Mouse (Mus musculus): ENCODE results near the gene Med25. TPM values are rescaled to one million over a fixed set of nuclear protein-coding genes. Genes with fewer than 3 reads are reported as not detected.

Med25 gene
- polyA plus RNA-seq, 1 experiment from 2014 or later: 136 TPM

DNA sequence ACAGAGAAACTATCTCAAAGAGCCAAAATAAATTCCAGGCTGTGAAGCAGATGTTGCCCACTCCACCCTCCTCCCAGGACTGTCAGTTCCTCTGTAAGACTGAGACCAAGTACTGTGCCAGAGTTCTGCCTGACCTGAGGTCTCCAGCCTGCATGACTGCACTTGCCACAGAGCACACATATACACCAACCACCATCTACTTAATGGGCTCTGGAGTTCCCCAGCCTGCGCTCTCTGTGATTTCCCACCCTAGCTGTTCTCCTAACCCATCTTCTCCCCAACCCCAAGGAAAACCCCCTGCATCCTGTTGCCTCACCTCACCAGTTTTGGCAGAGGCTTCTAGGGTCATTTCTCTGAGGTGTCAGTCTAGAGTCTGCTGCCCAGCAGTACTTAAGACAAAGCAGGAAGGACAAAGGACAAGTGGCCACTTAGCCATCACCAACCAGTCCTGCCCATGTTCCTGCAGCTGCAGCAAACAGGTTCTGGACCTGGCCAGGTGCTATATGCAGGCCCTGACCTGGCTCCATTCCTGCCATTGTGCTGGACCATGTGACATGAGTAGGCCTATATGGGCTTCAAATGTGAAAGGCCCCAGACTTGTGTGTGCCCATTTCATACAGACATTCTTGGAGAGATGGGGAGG is 57.0 kb downstream of the Med25 start:
- Histone ChIP-seq H3K9me3 (ENCODE audit: low read length) (no peaks in the 10 kb centered on the region), H3K27me3 (ENCODE audit: insufficient read depth, low read length) (peaks cover 5% of the 10 kb centered on the region; the same call in 1 of the 2 replicates), H3K27ac (ENCODE audit: low read length) (no peak overlapping the region), H3K4me2 (replicated peaks; ENCODE audit: low read depth, low read length) (no peak overlapping the region), H3K36me3 (ENCODE audit: insufficient read depth, low read length) (peaks cover 11% of the 10 kb centered on the region), H3K9ac (replicated peaks; ENCODE audit: low read length) (no peak overlapping the region), H3K4me3 (ENCODE audit: low read length) (no peak overlapping the region), H3K4me1 (ENCODE audit: insufficient read depth, low read length) (peaks cover 16% of the 10 kb centered on the region)
- ATAC-seq (ENCODE audit: low FRiP score, low TSS enrichment): no peak
- 83% methylated on average over 1 of the region's 1 CpGs for WGBS

GRCm38 (mm10) chr7:44832763-44833162 is 59.7 kb downstream of the Med25 start:
- no peaks in the 10 kb centered on the region for H3K9me3 ChIP-seq (ENCODE audit: low read length)
- peaks cover 33% of the 10 kb centered on the region for H3K36me3 ChIP-seq (ENCODE audit: insufficient read depth, low read length)
- H3K4me3 ChIP-seq (ENCODE audit: low read length): no peak overlapping the region
- H3K27me3 ChIP-seq (ENCODE audit: insufficient read depth, low read length): no peaks in the 10 kb centered on the region
- no peak overlapping the region for H3K27ac ChIP-seq (ENCODE audit: low read length)
- H3K9ac ChIP-seq (replicated peaks; ENCODE audit: low read length): no peak overlapping the region
- H3K4me2 ChIP-seq (replicated peaks; ENCODE audit: low read depth, low read length): no peak overlapping the region
- 57% methylated on average over 4 of the region's 4 CpGs for WGBS
- H3K4me1 ChIP-seq (ENCODE audit: insufficient read depth, low read length): peaks cover 4% of the 10 kb centered on the region; the same call in 1 of the 2 replicates
- no peak for ATAC-seq (ENCODE audit: low FRiP score, low TSS enrichment)

DNA sequence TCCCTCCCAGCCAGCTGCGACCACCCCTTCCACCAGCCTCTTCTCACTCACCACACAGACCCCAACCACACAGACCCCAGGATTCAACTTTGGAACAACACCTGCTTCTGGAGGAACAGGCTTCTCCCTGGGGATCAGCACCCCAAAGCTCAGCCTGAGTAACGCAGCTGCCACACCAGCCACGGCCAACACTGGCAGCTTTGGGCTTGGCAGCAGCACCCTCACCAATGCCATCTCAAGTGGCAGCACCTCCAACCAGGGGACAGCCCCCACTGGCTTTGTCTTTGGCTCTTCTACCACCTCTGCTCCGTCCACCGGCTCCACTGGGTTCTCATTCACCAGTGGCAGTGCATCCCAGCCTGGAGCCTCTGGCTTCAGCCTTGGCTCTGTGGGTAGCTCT is 63.8 kb downstream of the Med25 start:
- Histone ChIP-seq H3K4me3 (ENCODE audit: low read length) (no peak overlapping the region), H3K9ac (replicated peaks; ENCODE audit: low read length) (no peak overlapping the region), H3K4me1 (ENCODE audit: insufficient read depth, low read length) (peaks cover 6% of the 10 kb centered on the region; the same call in 1 of the 2 replicates), H3K9me3 (ENCODE audit: low read length) (no peaks in the 10 kb centered on the region), H3K36me3 (ENCODE audit: insufficient read depth, low read length) (peaks cover 33% of the 10 kb centered on the region), H3K4me2 (replicated peaks; ENCODE audit: low read depth, low read length) (no peak overlapping the region), H3K27ac (ENCODE audit: low read length) (no peak overlapping the region), H3K27me3 (ENCODE audit: insufficient read depth, low read length) (no peaks in the 10 kb centered on the region)
- WGBS: 94% methylated on average over 5 of the region's 5 CpGs
- no peak for ATAC-seq (ENCODE audit: low FRiP score, low TSS enrichment)

- Histone ChIP-seq H3K4me1 (ENCODE audit: insufficient read depth, low read length) (peaks cover 6% of the 10 kb centered on the region; the same call in 1 of the 2 replicates), H3K4me2 (replicated peaks; ENCODE audit: low read depth, low read length) (no peak overlapping the region), H3K9ac (replicated peaks; ENCODE audit: low read length) (no peak overlapping the region), H3K36me3 (ENCODE audit: insufficient read depth, low read length) (peaks cover 33% of the 10 kb centered on the region), H3K4me3 (ENCODE audit: low read length) (no peak overlapping the region), H3K27ac (ENCODE audit: low read length) (no peak overlapping the region), H3K9me3 (ENCODE audit: low read length) (no peaks in the 10 kb centered on the region), H3K27me3 (ENCODE audit: insufficient read depth, low read length) (no peaks in the 10 kb centered on the region)
- 75% methylated on average over 3 of the region's 3 CpGs for WGBS
- ATAC-seq (ENCODE audit: low FRiP score, low TSS enrichment): no peak
Measured at GRCm38 (mm10) chr7:44826771-44827170, 65.7 kb downstream of the Med25 start.

MicroRNAs encoded within 50 kb of the gene (microRNA counts, 519-probe panel; counts per million panel counts)
- 104 counts per million, percentile 35 among the panel's probes with 10 or more counts for microRNA mmu-miR-707

Small RNA genes lying within 50 kb of the gene (microRNA-seq; reads per million reads assigned to microRNA genes)
- not detected for gene Mir707

Other genes starting within 250 kb of the Med25 start
- gene Myh14, start 221.9 kb downstream of the Med25 start, polyA plus RNA-seq (2015; fragmentation: Nextera tagmentation; extraction: Ambion mirVana): 1.7 and 2.0 TPM in 2 replicates
- not detected in 2 replicates for gene Izumo2, start 184.0 kb downstream of the Med25 start, polyA plus RNA-seq (2015; fragmentation: Nextera tagmentation; extraction: Ambion mirVana)
- gene Vrk3, start 144.3 kb downstream of the Med25 start, polyA plus RNA-seq (2015; fragmentation: Nextera tagmentation; extraction: Ambion mirVana): 54.5 and 54.9 TPM in 2 replicates
- gene Zfp473, start 141.7 kb downstream of the Med25 start, polyA plus RNA-seq (2015; fragmentation: Nextera tagmentation; extraction: Ambion mirVana): 2.1 and 2.6 TPM in 2 replicates
- 99.9 and 105 TPM in 2 replicates for gene Nup62, start 76.6 kb downstream of the Med25 start, polyA plus RNA-seq (2015; fragmentation: Nextera tagmentation; extraction: Ambion mirVana)
- gene Il4i1, start 76.3 kb downstream of the Med25 start, polyA plus RNA-seq (2015; fragmentation: Nextera tagmentation; extraction: Ambion mirVana): 1.1 and 1.5 TPM in 2 replicates
- 3.5 and 4.3 TPM in 2 replicates for gene Atf5, start 76.1 kb downstream of the Med25 start, polyA plus RNA-seq (2015; fragmentation: Nextera tagmentation; extraction: Ambion mirVana)
- gene Akt1s1, start 43.7 kb downstream of the Med25 start, polyA plus RNA-seq (2015; fragmentation: Nextera tagmentation; extraction: Ambion mirVana): 117 and 126 TPM in 2 replicates
- gene Tbc1d17, start 43.6 kb downstream of the Med25 start, polyA plus RNA-seq (2015; fragmentation: Nextera tagmentation; extraction: Ambion mirVana): 93.9 and 94.9 TPM in 2 replicates
- gene Pnkp, start 35.6 kb downstream of the Med25 start, polyA plus RNA-seq (2015; fragmentation: Nextera tagmentation; extraction: Ambion mirVana): 38.7 and 40.4 TPM in 2 replicates
- 371 and 404 TPM in 2 replicates for gene Ptov1, start 22.9 kb downstream of the Med25 start, polyA plus RNA-seq (2015; fragmentation: Nextera tagmentation; extraction: Ambion mirVana)
- gene Fuz, start 3.4 kb upstream of the Med25 start, polyA plus RNA-seq (2015; fragmentation: Nextera tagmentation; extraction: Ambion mirVana): 27.7 and 28.4 TPM in 2 replicates
- 72.9 and 75.3 TPM in 2 replicates for gene Ap2a1, start 36.8 kb upstream of the Med25 start, polyA plus RNA-seq (2015; fragmentation: Nextera tagmentation; extraction: Ambion mirVana)
- 0.10 and 0.24 TPM in 2 replicates for gene Tsks, start 50.5 kb upstream of the Med25 start, polyA plus RNA-seq (2015; fragmentation: Nextera tagmentation; extraction: Ambion mirVana)
- 22.4 and 23.8 TPM in 2 replicates for gene Cpt1c, start 82.1 kb upstream of the Med25 start, polyA plus RNA-seq (2015; fragmentation: Nextera tagmentation; extraction: Ambion mirVana)
- 681 and 701 TPM in 2 replicates for gene Prmt1, start 93.9 kb upstream of the Med25 start, polyA plus RNA-seq (2015; fragmentation: Nextera tagmentation; extraction: Ambion mirVana)
- gene Irf3, start 104.9 kb upstream of the Med25 start, polyA plus RNA-seq (2015; fragmentation: Nextera tagmentation; extraction: Ambion mirVana): 109 TPM in 2 replicates
- 56.1 and 61.9 TPM in 2 replicates for gene Bcl2l12, start 106.0 kb upstream of the Med25 start, polyA plus RNA-seq (2015; fragmentation: Nextera tagmentation; extraction: Ambion mirVana)
- 30.6 and 36.4 TPM in 2 replicates for gene Scaf1, start 123.7 kb upstream of the Med25 start, polyA plus RNA-seq (2015; fragmentation: Nextera tagmentation; extraction: Ambion mirVana)
- 42.9 and 44.1 TPM in 2 replicates for gene Rras, start 125.2 kb upstream of the Med25 start, polyA plus RNA-seq (2015; fragmentation: Nextera tagmentation; extraction: Ambion mirVana)
- 12.9 and 13.8 TPM in 2 replicates for gene Prr12, start 160.2 kb upstream of the Med25 start, polyA plus RNA-seq (2015; fragmentation: Nextera tagmentation; extraction: Ambion mirVana)
- 85.2 and 86.3 TPM in 2 replicates for gene Nosip, start 169.7 kb upstream of the Med25 start, polyA plus RNA-seq (2015; fragmentation: Nextera tagmentation; extraction: Ambion mirVana)
- 42.4 and 44.9 TPM in 2 replicates for gene Prrg2, start 170.0 kb upstream of the Med25 start, polyA plus RNA-seq (2015; fragmentation: Nextera tagmentation; extraction: Ambion mirVana)
- 352 and 369 TPM in 2 replicates for gene Rcn3, start 199.5 kb upstream of the Med25 start, polyA plus RNA-seq (2015; fragmentation: Nextera tagmentation; extraction: Ambion mirVana)
- 93.7 and 114 TPM in 2 replicates for gene Fcgrt, start 211.1 kb upstream of the Med25 start, polyA plus RNA-seq (2015; fragmentation: Nextera tagmentation; extraction: Ambion mirVana)
- 1,363 and 1,408 TPM in 2 replicates for gene Rps11, start 231.7 kb upstream of the Med25 start, polyA plus RNA-seq (2015; fragmentation: Nextera tagmentation; extraction: Ambion mirVana)
- 1,083 and 1,117 TPM in 2 replicates for gene Rpl13a, start 236.0 kb upstream of the Med25 start, polyA plus RNA-seq (2015; fragmentation: Nextera tagmentation; extraction: Ambion mirVana)
- gene Gm45713, start 243.5 kb upstream of the Med25 start, polyA plus RNA-seq (2015; fragmentation: Nextera tagmentation; extraction: Ambion mirVana): 0.18 TPM in 1 of 2 replicates, not detected in the other
- 0.95 and 1.9 TPM in 2 replicates for gene Flt3l, start 243.7 kb upstream of the Med25 start, polyA plus RNA-seq (2015; fragmentation: Nextera tagmentation; extraction: Ambion mirVana)